Mouse (Mus musculus) liver, postnatal 0 days (tissue): Measurements from ENCODE around the gene Vps52.

Experiments
- CTCF ChIP-seq: sonication (generic); IDR thresholded peaks from 2 replicates; pipeline ENCODE4 v1.5.1; 2016; ENCODE audit warnings: antibody characterized with exemption, low read depth
- EP300 ChIP-seq: IDR thresholded peaks from 2 replicates; pipeline ENCODE4 v1.6.1; 2016; ENCODE audit warnings: antibody characterized with exemption, low read depth, mild to moderate bottlenecking

- 0 out of 2 replicates have a peak, but pooled peaks have one; percentile 1 for TF ChIP-seq CTCF
- TF ChIP-seq EP300: no peak; the same call in 1 of the 2 replicates
Observed at GRCm38 (mm10) chr17:33951021-33951946, 4.3 kb upstream of the Vps52 start, which contains the start of gene B3galt4.
